Mouse (Mus musculus) adipose tissue, adult 10 weeks (tissue): ENCODE data around the gene Gm15294. TPM values are rescaled to one million over a fixed set of nuclear protein-coding genes. Genes with fewer than 3 reads are reported as not detected.

Experiments used
- polyA plus RNA-seq: library from polyadenylated mRNA; stranded (reverse); fragments of 350-450 nt; fragmentation: Illumina TruSeq; extraction: RNeasy Lipid Tissue Mini Kit (QIAGEN cat#74804); gene quantifications from one replicate; pipeline ENCODE4 v1.2.3, GENCODE M21; 2014; ENCODE audit warnings: low read depth, low replicate concordance

The Gm15294 gene
- polyA plus RNA-seq = not detected

DNA sequence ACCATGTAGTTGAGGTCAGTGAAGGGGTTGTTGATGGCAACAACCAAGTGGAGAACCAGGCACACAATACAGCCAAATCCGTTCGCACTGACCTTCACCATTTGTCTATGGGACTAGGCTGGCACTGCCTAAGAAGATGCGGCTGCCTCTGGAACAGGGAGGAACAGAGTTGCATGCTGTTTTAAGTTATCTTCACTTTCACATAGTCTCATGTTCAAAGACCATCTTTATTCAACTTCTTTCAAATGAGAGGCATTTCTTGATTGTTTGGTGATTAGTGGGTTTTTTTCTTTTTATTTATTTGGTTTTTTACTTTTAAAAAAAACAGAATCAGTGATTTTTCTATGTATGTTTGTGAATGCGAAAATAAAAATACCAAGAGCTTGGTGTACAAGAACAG, at the start of gene Gm15294:
Gm15294 (minus strand) TSS at position 101 of the 400 bp plus-strand sequence.

Other genes starting within 250 kb of the Gm15294 start
- 0.72 TPM for gene Irs4, start 150.0 kb downstream of the Gm15294 start, polyA plus RNA-seq